Mouse (Mus musculus) liver, adult (tissue): ENCODE data around the gene Sema6d.

ENCODE experiments used
- GATA4 ChIP-seq: IDR thresholded peaks from 2 replicates; pipeline ENCODE4 v1.6.1; 2014; ENCODE audit warnings: mild to moderate bottlenecking, low read length; ENCODE audit not compliant: insufficient replicate concordance

Gene Sema6d

GRCm38 (mm10) chr2:124583561-124583960 is 493.8 kb downstream of the Sema6d start:
- TF ChIP-seq GATA4 = no peak

DNA sequence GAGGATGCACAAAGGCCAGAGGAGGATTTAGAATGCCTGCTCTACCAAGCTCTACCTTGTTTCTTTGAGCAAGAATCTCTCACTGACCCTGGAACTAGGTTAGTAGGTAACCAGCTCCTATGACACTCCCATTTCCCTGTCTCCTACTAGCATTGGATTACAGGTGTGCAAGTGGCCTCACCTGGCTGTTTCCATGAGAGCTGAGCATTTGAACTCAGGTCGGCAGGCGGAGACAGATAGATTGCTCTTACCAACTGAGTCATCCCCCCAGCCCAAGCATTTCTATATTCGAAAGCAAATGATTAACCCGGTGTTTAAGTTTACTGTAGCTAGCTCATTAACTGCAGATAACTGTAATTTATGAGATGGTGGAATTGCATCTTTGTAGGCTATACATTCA is 503.0 kb downstream of the Sema6d start:
- TF ChIP-seq GATA4 = no peak

- TF ChIP-seq GATA4 = no peak
Observed at GRCm38 (mm10) chr2:124599014-124599413, 509.2 kb downstream of the Sema6d start.

DNA sequence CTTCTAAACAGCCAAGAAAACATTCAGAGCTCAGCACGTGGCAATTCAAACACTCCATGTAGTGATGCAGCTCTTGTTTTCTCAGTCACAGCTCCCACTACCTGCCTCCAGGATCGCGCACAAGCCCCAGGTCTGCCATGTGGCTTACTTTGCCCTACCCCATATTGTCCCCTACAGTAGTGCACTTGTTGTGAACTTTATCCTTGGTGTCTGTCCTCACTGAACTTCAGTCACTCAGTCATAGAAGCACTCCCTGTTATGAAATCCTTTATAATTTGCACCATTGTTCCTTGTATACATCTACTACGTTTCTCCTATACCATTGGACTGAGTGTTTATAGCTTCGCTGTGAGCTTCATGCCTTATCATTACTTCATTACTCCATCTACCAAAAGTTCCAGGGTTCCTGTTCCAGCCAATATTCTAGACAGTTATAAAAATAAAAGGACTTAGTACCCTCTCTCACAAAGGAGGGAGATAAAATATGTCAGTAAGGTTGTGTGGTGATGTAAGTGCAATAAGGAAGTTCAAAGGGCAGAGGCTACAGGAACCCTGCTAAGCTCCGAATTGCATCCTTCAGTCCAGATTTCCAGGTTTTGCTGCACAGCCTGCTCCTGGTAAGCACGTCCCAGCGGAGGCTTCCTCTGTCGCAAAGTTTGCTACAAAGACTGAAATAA is 512.1 kb downstream of the Sema6d start:
- TF ChIP-seq GATA4 = no peak

DNA sequence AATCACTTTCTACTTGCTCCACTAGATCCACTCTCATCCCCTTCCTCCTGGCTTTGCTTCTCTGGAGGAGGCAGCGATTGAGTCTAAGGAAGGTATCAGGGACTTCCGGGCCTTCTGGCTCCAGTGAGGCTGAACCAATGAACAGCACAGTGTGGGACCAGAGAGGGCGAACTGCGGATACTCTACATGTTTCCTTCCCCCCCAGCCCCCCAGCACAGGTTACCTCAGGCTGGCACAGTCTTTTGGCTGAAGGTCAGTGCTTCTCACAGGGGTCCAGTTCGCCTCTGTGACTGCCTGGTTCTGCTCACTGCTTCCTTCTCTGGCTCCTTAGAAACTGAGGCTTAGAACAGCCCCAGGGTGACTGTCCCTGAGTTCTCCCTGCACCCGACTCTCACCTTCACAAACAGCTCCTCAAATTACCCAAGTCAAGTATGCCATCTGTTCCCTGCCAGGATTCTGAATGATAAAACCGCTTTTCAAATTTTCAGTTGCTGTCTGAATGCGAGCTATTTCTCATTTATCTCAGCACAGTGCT is 512.7 kb downstream of the Sema6d start:
- no peak for TF ChIP-seq GATA4

DNA sequence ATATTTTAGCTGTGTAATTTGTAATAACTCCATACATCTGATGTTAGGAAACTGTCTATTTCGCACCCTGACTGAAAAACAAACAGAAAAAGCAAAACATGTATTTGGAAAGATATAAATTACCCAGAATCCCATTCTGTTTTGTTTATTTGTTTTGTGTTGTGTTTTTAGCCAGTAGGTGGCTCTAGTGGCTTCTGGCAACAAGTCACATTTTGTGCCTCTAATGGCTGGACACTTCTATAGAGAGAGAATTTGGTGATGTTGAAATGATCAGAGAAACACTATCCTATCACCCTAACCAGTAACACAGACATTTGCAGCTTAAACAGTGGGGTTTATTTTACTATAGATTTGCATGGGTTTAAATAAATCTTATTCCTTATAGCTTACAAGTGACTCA is 515.6 kb downstream of the Sema6d start:
- TF ChIP-seq GATA4 = no peak

DNA sequence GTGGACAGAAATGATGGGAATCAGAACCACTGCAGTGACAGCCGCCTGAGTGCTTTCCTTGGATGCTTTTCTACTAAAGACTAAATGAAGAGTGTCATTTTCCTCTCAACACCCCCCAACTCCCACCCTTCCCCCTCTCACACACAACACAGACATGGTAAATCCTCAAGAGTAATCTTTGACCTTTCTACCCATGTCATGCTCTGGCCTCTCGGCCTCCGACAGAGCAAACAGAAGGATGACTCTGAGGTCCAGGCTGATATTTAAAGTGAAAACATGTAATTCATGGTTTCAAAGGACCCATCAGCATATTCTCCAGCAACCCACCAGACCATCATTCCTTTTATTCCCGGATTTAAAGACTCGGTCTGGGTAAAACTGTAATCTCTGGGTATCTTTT is 518.2 kb downstream of the Sema6d start:
- no peak for TF ChIP-seq GATA4

DNA sequence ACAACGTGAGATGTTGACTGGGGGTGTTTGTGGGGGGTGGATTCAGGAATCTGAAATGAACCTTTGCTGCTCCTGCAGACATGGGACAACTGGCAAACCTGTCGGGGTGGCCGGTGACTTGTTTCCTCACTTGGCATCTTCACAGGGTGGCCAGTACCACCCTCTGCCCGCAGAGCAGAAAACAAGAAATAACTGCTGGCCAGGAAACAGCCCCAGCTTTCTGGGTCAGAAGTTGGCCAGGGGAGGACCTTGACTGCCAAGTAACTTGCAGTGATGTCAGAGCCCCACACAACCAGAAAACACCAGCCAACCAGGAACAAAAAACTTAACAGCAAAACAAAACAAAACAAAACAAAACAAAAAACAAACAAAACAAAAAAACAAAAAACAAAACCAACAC is 518.8 kb downstream of the Sema6d start:
- no peak for TF ChIP-seq GATA4

DNA sequence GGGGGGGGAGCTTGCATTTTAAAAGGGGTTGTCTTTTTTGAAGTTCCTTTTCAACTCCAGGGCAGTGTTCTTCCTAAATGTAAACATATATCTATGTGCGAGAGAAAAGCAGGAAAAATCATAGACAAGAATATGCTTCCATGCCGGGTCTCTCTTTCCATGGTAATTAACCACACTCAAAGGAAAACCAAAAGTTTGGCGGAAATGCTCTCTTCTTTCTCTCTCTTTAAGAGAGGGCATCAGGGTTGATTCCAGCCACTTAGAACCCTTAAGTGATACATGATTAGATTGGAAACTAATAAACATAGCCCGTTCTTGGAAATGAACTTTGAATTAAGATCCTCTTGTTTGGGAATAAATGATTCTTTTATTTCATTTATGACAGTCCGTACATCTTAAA is 519.2 kb downstream of the Sema6d start:
- no peak for TF ChIP-seq GATA4

DNA sequence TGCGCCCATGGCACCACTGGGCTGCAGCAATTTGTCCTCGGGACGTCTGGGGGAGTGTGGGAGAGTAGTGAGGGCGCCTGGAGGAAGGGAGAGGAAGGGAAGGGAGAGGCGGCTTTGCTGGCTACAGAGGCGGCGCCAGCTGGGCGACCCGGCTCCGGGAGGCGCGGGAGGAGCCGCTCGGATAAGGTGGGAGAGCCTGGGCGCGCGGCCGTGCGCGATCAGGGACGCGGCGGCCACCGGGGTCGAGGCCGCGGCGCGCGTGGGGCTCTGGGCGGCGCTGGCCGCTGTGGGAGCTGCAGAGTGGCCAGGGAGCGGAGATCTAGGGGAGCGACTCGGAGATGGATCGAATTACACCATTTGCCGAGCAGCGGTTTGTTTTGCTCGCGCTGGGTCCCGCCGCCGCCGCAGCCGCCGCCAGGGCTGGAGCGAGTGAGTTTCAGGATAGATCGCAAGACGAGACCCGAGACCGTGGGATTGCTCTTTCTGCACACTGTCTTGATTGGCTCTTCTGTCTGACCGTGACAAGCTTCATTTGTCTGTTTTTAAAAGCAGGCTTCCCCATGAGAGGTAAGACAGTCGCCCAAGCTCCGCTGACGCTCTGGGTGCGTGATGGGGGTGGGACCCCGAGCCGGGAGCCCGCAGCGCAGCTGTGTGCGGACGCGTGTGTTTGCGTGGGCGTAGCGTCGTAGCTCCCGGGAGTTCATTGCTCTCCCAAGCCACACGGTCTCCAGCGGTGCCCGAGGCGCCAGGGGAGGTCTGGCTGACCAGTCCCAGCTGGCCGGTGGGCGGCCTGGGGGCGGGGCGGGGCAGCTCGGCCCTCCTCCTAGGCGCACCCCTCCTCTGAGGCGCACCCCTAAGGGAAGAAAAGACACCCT is 520.2 kb downstream of the Sema6d start:
- TF ChIP-seq GATA4 = peak; percentile 65; the same call in 1 of the 2 replicates

- no peak for TF ChIP-seq GATA4
Observed at GRCm38 (mm10) chr2:124610586-124611105, 520.9 kb downstream of the Sema6d start.

DNA sequence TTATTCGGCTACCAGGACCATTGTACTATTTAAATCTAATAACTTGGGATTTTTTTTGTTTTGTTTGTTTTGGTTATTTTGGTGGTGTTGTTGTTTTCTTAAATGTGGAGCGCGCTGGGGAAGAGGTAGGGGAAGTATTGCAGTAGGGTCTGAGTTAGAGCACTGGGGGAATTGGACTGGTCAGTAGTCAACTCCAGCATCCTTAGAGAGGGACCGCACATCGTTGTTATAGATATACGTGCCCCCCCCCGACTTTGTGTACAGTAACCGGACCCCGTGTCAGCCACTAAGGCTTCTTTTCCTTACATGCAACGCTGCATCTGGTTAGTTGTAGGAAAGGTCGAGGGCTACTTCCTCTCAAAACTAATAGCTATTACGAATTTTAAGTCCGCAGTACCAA is 521.5 kb downstream of the Sema6d start:
- no peak for TF ChIP-seq GATA4

DNA sequence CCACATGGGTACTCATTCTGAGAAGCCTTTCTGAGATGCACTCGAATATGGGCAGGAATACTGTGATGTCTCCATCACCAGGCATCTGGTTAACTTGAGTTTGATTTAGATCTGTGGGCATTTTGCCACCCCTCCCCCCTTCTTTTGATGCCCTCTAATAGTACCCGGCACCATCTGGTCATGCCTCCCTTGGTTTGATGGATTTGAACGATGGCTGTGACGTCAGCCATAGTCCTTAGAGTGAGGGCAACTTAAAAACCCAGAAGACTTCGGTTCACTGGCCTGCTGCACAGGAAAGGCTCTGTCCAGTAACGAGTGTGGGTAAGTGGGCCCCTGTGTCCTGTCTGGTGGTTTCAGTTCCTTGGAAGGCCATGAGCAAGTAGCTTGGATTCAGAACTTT is 522.5 kb downstream of the Sema6d start:
- no peak for TF ChIP-seq GATA4

GRCm38 (mm10) chr2:124612727-124613510 is 523.1 kb downstream of the Sema6d start:
- no peak for TF ChIP-seq GATA4

DNA sequence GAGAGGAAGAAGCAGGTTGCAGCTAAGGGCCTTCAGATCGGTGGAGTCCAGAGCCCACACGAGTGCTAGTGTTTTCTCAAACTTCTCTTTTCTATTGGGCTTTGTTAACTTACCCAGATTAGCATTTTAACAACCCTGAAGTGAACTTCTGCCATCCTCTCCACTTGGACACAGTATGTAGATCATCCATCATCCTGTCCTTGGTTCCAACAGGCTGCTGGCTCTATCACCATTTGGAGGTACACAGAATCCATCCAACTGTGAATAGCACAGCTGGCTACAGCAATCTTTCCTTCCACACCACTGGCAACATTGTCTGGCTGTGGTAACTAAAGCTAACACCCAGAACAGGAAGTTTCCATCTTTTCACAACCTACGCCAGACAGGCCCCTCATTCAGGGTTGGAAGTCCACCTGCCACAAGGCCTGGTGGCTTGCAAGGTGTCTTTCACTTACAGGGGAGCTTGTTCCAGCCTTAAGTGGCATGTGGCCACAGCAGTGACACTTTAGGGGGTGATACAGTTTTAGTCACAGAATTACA is 524.0 kb downstream of the Sema6d start:
- no peak for TF ChIP-seq GATA4

DNA sequence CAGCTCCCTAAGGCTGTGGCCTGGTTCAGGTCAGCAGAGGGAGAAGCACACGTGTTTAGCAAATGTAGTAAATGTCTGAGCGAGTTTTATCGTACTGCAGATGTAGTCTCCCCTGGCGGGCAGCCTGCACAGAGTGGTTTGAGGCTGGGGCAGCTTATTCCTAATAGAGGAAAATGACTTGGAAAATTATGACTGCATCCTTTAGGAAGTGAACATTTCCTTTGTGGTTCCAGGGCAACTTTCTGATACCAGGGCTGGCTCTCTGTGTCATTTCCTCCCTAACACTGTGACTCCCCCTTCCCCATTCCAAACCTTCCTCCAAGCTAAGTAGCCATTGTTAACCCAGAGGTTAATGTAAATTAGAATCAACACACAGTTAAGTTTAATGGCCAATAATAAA is 527.0 kb downstream of the Sema6d start:
- TF ChIP-seq GATA4 = peak; percentile 78

DNA sequence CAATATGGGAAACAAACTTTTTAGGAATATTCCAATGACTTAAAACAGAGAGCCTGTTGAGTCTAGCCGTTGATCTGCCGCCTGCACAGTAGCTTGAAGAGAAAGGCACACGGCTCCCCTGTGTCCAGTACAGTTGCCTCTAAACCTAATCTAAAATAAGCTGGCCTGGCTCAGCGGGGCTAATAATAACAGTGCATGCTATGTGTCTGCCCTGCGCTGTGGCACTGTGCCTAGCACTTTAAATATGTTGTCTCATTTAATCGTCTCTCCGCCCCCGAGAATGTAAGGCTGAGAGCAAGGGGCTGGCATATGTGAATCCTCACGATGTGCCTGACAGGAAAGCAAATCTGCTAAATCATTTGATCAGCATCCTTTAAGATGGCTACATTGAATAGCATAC is 527.7 kb downstream of the Sema6d start:
- TF ChIP-seq GATA4 = no peak
